Mouse (Mus musculus) right cerebral cortex, adult 2 months (tissue): ENCODE measurements around the gene Usp21.
"Not testable (repeated sequence)": the region's sequence is repeated elsewhere in the genome, so short reads cannot be mapped to it uniquely, and the experiment has no call there.

Experiments used
- DNase-seq, 2 experiments: peaks; one replicate each; pipeline ENCODE4 v3.0.0; 2021 to 2022; ENCODE audit warnings: low spot score in 2 of 2

Usp21 gene

DNA sequence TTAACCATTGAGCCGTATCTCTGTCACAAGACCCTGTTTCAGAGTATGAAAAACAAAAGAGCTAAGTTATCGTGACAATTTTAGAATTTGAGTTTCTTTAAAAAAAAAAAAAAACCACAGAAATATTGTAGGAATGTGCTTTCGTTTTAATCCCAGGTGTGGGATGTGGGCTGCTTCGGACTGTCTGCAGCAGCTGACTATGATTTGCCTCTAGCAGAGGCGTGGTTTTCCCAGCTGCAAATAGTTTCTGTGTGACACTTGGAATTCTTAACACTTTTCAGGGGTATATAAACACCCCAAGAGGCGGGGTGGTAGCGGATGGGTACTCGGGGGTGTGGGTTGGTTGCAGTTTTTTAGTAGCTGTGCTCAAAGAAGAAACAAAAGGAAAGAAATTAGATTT is 42.4 kb downstream of the Usp21 start:
- no peak for DNase-seq

- not testable (repeated sequence) for DNase-seq
These were observed 45.8 kb downstream of the Usp21 start for GRCm38 (mm10) chr1:171241952-171242351.

DNA sequence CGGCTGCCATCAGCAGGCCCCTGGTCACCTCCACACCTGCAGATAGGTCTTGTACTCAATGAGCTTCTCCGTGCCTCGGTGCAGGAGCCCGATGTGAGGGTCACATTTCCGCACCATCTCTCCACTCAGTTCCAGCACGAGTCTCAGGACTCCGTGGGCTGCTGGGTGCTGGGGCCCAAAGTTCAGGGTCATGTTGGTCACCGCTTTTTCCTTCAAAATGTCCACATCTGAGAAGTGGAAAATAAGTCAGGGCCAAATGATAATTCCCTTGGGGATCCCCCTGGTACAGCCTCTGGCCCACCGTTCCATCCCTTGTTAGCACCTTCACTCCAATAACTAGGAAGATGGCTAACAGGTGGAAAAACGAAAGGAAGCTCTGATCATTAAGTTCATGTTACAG is 46.9 kb downstream of the Usp21 start:
- no peak for DNase-seq

- no peak for DNase-seq
These were observed 47.6 kb downstream of the Usp21 start for GRCm38 (mm10) chr1:171239992-171240744.

- peak; percentile 41 to 51 for DNase-seq
These were observed 49.3 kb downstream of the Usp21 start for GRCm38 (mm10) chr1:171238463-171238862.

GRCm38 (mm10) chr1:171237438-171237837 is 50.4 kb downstream of the Usp21 start:
- DNase-seq: no peak

DNA sequence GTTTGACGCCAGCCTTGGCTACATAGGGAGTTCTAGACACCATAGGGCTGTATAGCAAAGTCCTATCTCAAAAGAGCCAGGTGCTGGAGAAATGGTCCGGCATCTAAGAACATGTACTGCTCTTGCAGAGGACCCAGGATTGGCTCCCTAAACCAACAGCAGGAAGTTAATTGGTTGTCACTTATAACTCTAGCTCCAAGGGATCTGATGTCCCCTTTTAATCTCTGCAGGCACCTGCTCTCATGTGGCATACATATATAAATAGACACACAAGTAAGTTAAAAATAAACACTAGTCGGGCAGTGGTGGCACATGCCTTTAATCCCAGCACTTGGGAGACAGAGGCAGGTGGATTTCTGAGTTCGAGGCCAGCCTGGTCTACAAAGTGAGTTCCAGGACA is 52.0 kb downstream of the Usp21 start:
- no peak for DNase-seq

DNA sequence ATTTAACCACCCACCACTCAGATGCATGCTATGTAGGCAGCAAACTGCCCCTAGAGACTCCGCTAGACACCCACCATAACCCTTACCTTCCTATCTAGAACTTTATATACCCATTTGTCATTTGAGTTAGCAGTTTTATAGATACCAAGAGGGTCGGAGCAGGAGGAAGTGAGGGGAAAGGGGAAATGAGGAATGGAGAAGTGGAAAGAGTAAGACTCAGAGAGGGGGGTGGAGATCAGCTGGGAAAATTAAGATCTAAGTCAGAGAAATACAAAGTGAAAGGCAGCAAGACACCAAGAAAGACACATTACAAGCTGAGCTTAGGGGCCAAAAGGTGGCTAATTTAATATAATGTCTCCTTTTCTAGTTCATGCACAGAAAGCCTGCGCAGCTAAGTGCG is 53.3 kb downstream of the Usp21 start:
- DNase-seq: no peak

DNA sequence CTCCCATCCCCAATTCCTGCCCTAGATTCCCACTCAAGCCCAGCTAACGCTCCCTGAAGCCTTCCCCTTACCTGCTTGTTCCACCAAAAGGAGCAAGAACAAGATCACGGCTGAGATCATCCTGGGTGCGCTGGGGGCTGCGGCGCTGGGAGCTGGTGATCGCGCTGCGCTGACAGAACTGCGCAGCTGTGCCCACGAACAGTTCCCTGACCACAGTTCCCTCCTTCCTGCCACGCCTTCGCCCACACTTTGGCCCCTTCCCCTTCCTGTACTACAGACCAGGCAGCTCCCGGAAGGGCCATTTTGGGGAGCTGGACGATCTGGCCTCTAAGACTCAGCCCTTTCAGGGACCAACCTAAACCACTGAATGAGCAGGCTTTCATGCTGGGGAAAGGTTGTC is 53.7 kb downstream of the Usp21 start, which contains the start of gene Fcer1g:
TSS of gene Fcer1g (minus strand) at position 240 of the 400 bp plus-strand sequence.
- DNase-seq: no peak

GRCm38 (mm10) chr1:171232800-171233730 is 54.7 kb downstream of the Usp21 start:
- DNase-seq: no peak

GRCm38 (mm10) chr1:171232348-171232747 is 55.4 kb downstream of the Usp21 start:
- no peak for DNase-seq
